Mouse (Mus musculus) adrenal gland (tissue): ENCODE measurements at regions not wholly inside any gene's neighbourhood (a gene's known extent, or its start where the extent isn't known, plus 50 kb on each side); places are given as distances from the start of the nearest gene placed in this dataset.

Experiments
- intact Hi-C: fragments of 180-260 bp; cut with DNase I; formaldehyde crosslinking; loops from one replicate; pipeline ENCODE4 v1.15.1; 2025

DNA sequence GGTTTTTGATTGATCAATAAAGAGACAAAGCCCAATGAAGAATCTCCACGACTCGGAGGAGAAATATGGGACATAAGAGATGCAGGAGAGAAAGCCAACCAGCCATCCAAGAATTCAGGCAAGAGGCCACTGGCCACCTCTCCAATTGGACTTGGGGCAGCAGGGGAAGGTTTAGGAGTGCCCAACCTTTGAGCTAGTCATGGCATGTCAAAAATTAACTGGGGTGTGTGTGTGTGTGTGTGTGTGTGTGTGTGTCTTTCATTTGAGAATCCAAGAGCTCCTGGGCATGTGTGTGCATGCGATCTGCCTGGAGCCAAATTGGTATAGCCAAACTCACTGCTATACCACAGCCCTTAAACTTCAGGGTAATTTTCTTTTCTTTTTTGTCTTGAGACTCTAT lies 51.6 kb upstream of the Cecr2 start:
- intact Hi-C loops = no loop called here

DNA sequence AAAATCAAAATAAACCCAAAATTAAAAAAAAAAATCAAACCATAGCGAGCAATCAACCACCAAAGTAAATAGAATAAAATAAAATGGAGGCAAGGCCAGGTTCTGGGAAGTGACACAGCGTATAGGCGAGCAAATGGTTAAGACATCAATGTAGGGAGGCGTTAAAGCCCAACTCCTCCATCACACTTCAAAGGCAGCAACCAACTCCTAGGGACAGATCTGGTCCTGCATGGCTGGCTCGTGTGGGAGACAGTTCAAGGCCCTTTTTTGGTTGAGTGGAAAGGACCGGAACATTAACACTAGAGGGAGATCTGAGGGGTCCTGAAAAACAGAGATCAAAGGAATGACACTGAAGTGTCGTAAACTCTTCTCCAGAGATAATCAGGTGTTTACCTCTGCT lies 53.8 kb upstream of the Cecr2 start:
- intact Hi-C loops = no loop called here

DNA sequence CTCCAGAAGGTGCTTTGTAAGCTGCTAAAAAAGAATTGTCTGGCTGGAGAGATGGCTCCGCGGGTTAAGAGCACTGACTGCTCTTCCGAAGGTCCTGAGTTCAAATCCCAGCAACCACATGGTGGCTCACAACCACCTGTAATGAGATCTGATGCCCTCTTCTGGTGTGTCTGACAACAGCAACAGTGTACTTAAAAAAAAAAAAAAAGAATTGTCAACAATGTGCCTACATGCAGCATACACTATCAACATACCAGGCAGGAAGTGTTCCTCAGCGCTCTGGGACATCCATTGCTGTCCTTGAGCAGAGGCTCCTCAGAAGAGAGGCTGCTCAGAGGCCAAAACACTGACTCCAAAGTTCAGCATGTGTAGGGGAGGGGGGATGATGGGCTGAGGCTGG lies 56.3 kb upstream of the Cecr2 start:
- intact Hi-C loops = no loop called here

DNA sequence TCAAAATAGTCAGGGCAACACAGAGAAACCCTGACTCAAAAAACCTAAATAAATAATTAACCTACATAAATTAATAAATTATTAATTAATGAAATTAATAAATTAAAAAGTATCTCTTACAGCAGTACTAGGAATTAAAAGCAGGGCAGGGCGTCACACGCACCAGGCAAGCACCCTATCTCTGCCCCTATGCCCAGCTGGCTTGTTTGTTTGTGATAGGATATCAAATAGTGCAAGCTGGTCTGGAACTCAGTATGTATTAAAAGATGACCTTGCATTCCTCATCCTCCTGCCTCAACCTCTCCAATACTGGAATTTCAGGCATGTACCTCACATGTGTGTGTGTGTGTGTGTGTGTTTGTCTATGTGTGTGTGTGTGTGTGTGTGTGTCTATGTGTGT lies 60.7 kb upstream of the Cecr2 start:
- intact Hi-C loops = no loop called here

DNA sequence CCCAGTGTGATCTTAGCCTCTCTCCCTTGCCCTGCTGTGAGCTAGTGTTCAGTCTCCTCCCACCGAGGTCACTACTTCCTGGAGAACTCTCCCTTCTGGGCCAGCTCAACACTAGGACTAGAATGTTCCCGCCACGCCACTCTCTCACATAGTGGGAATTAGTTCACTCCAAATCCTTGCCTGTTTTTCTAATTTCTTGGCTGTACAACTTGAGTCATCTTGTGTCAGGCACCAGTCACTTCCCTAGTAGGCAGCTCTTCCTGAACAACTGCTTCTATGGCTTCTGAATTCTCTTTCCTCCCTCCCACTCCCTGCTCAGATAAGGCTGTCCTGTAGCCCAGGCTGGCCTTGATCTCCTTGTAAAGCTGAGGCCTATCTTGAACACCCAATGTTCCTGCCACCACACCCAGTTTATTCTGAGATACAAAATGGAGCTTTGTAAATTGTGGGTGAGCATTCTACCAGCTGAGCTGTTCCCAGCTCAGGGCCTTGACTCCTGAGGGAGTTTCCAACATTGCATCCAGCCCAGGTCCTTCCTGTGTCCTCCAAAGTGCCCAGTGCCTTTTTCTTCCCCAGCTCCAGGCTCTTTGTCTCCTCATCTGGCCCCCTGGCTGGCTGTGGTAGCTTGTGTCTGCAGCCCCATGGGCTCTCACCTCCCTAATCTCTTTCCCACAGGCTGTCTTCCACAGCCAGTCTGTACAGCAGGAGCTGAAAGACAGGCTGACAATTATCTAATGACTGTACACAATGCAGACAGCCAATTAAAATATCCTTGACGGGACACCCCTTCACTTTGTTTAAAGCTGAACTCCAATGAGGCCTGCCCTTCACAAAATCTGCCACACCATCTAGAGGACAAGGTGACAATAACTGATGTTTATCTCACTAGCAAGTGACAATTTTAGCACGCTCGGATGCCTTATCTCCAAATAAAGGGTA lies 61.9 kb upstream of the Cecr2 start:
- intact Hi-C loops = loop anchor here (5.0 kb wide), 1 partner anchor 73 kb away; no protein-coding TSS in a partner anchor

DNA sequence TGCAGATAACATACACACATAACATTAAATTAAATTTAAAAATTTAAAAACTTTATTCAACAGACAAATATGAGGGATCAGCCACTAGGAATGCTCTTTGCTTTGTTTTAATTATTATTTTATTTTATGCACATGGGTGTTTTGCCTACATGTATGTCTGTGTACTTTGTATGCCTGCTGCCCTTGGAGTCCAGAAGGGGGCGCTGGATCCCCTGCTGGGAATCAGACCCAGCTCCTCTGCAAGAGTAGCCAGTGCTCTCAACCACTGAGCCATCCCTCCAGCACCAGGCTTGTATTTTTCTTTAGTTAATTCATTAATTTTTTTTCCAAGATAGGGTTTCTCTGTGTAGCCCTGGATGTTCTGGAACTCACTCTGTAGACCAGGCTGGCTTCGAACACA lies 62.7 kb upstream of the Cecr2 start:
- intact Hi-C loops = loop anchor here (5.0 kb wide), 1 partner anchor 74 kb away; no protein-coding TSS in a partner anchor

DNA sequence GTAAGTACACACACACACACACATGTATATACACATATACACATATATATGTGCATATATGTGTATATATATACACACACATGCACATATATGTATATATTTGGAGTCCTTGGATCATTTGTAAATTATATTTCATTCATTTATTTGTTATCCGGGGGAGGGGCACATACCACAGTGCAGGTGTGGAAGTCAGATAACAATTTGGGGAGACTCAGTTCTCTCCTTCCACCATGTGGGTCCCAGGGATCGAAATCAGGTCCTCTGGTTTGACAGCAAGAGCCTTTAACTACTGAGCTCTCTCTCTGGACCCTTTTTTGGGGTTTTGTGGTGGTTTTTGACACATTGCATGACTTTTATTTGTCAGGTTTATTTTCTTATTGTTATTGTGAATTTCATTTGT lies 65.8 kb upstream of the Cecr2 start:
- intact Hi-C loops = loop anchor here (5.0 kb wide), 1 partner anchor 77 kb away; no protein-coding TSS in a partner anchor

DNA sequence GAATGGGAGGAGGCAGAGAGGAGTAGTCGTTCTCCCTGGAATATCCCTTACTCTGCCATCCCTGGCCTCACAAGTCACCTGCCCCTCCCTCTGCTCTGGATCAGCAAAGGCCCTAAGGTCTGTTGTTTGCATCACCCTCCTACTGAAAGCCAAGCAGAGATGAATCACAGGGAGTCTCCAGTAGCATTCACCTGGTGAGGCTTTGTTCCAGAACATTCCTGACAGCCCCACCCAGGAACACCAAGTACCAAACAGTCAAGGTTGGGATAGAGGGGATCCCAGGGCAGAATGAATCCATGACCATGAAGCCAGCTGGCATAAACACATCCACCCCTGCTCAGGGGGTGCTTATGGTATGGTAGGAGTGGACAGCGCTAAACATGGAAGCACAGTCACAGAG lies 67.4 kb upstream of the Hdhd5 start:
- intact Hi-C loops = loop anchor here (5.0 kb wide), 1 partner anchor 139 kb away; no protein-coding TSS in a partner anchor

DNA sequence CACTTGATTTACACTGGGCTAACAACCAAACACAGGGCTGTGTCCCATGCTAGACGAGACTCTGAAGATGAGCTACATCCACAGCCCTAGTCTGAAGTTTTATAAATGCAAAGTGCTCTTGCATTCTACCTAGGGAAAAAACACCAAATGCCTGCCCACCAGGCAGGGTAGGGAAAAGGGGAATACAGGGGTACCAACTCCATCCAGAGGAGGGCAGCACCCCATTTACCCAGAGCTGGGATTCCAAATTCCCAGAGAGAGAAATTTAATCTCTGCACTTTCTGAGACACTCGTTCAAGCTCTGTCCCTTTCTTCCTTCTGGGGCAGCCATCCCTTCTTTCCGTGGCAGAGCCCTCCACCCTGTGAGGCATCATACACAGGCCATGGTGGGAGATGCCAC lies 66.8 kb upstream of the Hdhd5 start:
- intact Hi-C loops = loop anchor here (5.0 kb wide), 1 partner anchor 139 kb away; no protein-coding TSS in a partner anchor

DNA sequence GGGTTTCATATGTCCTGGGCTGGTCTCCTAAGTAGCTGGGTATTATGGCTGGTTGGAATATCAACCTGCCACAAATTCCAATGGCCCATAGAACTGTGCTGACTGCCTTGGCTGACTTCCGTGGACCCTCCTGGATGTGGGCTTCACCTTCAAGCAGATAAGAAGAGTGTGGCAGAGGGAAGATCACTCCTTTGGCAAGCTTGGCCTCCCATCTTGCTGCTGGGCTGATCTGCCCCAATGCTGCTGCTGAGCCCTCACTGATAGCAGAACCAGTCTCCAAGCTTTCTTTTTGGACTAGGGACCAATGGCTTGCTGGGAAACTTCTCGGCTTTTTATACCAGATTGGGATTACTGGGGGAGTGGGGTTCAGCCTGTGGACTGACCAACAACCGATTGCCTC lies 65.6 kb upstream of the Hdhd5 start:
- intact Hi-C loops = loop anchor here (5.0 kb wide), 1 partner anchor 141 kb away; no protein-coding TSS in a partner anchor

DNA sequence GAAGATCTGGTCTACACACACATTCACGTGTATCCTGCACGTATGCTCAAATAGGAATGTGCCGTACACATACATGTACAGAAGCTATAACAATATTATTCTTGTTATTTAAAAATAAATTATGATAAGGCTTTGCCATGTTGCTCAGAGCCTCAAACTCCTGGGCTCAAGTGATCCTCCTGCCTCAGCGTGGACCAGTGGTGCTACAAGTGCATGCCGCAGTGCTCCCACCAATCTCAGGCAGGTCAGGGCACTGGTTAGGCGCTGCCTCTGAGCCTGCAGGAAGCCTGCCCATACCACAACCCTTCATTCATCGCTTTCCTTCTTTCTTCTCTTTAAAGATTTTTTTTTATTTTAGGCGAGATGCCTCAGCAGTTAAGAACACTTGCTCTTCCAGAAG lies 63.3 kb upstream of the Hdhd5 start:
- intact Hi-C loops = no loop called here

DNA sequence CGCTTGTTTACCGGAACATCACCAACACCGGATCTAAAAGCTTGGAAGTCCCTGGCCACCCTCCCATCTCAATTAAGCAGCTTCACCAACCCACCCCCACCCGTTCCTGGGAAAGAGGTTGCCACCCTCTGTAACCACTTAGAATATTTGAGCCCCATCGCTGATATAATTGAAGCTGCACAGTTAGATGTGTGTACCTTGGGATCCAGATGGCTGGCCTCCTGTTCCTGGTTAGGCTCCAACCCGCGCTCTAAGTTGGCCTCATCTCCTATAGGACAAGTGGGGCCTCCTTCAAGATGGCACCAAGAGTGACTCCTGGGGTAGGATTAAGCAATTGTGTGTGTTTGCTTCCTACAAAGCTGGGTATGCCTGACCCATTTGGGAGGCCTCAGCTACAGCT lies 61.6 kb upstream of the Hdhd5 start:
- intact Hi-C loops = no loop called here

DNA sequence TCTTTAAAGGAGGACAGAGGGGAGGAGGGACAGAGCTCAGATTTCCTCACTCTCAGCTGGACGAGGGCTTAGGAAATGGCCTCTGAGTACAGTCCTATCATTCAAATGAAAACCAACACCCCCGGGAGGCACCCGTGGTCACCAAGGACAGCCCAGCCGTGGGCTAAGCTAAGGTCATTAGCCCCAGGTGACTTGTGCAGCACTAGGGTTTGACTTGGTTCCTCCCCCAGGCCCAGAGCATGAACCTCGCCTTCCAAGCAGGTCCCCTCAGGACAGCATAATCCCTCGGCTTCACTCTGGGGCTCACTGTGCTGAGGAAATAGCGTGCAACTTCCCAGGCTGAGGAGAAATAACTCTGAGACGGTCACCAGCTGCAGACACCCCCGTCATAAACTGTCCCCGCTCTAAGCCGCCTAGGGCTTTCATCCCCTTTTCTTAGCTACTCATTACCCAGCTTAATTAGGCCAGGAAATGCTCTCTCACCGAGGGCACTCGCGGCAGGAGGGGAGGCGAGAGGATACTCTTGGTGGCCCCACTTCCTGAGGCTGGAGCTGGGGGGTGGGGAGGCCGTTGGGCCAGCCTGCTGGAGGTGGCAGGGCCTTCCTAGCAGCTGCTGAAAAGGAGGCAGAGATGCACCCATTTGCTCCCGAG lies 61.0 kb upstream of the Hdhd5 start:
- intact Hi-C loops = no loop called here

DNA sequence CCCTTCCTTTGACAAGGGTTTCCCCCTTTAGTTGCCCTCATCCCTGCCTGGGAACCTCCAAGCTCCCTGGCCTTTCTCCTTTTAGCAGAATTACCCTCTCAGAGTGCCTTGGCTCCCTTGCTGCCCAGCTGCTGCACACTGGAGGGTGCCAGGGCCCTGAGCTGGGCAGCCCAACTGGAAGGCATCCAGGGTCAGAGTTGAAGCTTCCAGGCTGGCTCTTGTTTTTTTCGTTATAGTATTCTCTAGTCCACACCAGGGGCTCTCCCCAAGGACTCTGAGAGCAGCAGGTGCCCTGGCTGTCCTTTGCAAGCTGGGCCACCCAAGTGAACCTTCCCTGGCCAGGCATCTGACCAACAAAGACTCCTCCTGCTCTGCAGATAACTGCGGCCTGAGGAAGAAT lies 59.1 kb upstream of the Hdhd5 start:
- intact Hi-C loops = no loop called here

DNA sequence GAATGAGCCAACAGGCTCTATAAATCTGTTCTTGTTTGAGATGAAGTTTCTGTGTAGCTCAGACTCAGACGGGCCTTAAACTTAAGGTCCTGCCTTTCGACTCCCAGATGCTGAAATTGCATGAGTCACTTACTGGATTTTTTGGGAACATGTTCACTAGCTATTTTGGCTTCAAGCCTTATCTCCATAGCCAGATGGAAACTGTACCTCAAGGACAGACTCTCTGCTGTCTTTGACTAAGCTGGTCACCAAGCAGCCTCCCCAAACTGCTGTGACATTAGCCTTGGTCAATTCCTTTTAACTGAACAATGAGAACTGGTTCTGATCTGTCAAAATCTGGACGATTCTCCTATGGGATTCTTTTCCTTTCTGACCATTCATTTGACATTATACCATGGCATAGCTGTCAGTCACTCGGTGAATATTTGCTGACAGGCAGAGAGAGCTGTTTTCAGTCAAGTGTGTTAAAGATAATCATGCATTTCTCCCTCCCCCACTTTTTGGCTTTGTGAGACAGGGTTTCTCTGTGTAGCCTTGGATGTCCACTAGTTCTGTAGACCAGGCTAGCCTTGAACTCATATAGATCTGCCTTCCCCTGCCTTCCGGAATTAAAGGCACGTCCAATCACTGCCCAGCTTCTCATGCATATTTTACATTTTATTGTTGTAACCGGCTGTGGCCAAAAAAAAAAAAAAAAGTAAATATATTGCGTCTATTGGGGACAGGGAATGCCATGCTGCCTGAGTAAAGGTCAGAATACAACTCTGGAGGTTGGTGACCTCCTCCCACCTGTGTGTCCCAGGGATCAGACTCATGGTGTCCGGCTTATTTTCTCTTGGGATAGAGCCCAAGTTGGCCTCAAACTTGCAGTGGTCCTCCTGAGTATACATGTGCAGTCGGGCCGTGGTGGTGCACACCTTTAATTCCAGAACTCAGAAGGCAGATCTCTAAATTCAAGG lies 57.9 kb upstream of the Hdhd5 start:
- intact Hi-C loops = no loop called here

DNA sequence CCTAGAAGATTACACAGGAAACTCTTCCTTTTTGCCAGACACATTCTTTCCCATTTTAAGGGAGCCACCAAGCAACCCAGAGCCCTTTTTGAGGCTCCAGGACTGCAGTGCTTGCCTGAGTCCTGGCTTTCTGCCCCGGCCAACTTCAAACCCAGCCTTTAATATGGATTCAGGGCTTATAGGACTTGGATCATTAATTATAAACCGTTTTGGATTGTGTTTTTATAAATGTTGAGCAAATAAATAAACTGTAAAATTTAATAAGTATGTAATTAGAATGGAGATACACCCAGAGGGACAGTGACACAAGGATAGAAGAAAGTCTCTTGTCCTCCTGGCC lies 54.8 kb upstream of the Hdhd5 start:
- intact Hi-C loops = no loop called here

DNA sequence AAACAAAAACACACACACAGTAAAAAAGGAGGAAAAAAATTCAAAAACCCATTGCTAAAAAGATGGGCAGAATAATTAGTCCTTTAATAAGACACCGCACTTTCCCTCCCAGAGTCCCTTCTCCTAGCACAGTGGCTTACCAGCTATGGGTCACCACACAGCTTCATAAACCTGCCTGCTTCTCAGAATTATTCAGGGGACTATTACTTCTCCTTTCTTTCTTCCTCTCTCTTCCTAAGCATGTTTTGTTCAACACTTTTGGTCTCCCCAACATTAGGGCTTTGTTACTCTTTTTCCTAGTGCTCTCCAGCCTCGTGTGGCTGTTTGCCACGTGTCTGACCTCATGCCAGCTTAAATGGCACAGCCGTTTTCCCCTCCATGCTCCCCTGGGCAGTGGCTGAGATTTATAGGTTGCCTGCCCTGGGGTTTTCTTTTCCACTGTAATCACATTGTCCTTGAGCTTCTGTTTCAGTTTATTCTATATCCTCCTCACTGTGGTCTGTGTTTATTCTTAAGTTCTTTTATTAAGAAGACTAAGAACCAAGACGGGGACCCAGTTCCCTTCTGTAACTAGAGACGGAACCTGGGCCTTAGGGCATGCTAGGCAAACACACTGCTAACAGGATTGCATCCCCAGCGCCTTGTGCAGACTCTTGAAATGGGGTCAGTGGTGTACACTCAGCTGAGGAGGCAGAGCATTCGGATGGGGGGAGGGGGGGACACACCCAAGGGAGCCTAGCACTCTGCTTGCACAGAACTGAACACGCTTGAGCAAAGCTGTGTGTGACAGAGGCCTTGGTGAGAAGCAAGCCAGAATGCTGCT lies 54.2 kb upstream of the Hdhd5 start:
- intact Hi-C loops = no loop called here

DNA sequence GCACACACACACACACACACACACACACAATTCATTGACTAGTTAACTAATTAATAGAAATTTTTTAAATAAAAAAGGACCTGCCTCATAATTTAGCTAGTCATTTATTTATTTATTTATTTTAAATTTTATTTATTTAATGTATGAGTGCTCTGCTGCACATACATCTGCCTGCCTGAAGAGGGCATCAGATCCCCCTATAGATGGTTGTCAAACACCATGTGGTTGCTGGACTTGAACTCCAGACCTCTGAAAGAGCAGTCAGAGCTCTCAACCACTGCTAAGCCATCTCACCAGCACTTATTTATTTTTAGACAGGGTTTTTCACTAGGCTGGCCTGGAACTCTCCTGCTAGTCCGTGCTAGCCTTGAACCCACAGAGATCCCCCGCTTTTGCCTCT lies 50.6 kb upstream of the Hdhd5 start:
- intact Hi-C loops = loop anchor here (5.0 kb wide), 1 partner anchor 39 kb away; no protein-coding TSS in a partner anchor
